Mouse (Mus musculus) left cerebral cortex, adult 18-20 months (tissue): ENCODE data around the gene S1pr1. TPM values are rescaled to one million over a fixed set of nuclear protein-coding genes. Genes with fewer than 3 reads are reported as not detected.

Experiments
- DNase-seq, 2 experiments: peaks; one replicate each; pipeline ENCODE4 v3.0.0; 2021 to 2022; ENCODE audit warnings: low spot score in 2 of 2, mixed read lengths in 1 of 2
- long read RNA-seq, 2 experiments: library from polyadenylated mRNA; stranded (forward); transcript quantifications; one replicate each; pipeline ENCODE4 v2.0.0; 2021
- total RNA-seq, 2 experiments: library from RNA; stranded (reverse); gene quantifications; 2 replicates each; pipeline ENCODE4 v1.2.3; 2021

S1pr1 gene
- total RNA-seq, result 100 to 1,000 TPM; 101 to 114 TPM
- long read RNA-seq, experiment 1, transcript S1pr1-201 (2 exons, 3,046 nt), result major isoform, 78 of 127 reads
- long read RNA-seq, experiment 1, partial matches to known transcripts, result 49 of 127 reads
- long read RNA-seq, experiment 1, other reads (novel, unspliced or antisense), result 0 of 127 reads
- long read RNA-seq, experiment 2, transcript S1pr1-201 (2 exons, 3,046 nt), result major isoform, 53 of 82 reads
- long read RNA-seq, experiment 2, partial matches to known transcripts, result 0 of 82 reads
- long read RNA-seq, experiment 2, other reads (novel, unspliced or antisense), result 29 of 82 reads

DNA sequence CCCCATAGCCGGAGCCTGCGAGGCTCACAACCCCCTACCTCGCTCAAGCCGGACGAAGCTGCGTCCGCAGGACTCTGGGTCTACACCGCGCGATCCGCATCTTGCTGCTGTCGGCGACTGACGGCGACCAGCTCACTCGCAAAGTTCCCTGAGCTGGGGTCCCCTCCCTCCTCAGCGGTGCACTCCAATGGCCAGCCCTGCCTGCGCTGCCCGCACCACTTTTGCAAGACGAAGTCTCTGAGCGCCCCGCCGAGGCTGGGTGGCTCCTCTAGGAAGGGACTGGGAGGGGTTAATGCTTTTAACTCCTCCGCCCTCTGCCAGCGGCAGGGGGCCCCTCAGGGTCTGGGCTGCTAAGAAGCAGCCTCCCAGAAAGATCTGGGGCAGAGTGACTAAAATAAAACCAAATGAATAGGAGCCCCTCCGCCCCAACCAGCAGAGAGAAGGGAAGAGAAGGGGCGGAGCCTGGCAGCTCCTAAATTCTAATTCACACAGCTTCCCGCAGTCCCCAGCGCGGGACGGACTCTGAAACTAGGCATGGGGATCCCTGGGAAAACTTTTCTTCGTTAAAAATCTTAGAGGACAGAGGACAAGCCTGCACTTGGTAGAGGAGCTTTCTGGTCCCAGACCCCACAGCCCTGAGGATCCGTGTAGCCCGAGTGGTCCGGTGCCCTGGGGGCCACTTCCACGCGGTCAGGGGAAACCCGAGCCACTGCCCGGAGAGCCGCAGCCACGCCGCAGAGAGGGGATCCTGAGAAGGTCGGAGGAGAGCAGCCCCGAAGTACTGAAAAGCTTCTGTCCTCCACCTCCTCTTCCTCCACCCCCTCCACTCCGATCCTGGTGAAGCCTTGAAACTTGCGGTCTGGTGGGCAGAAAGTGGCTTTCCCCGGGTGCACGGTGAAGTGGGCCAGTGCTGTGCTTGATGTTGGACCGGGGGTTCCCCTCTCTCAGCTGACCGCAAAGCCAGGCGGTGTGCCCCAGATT lies at the start of gene S1pr1:
Gene S1pr1, minus strand, starts transcription at position 402 of the 981 bp plus-strand sequence.
- DNase-seq, result peak; percentile 39

DNA sequence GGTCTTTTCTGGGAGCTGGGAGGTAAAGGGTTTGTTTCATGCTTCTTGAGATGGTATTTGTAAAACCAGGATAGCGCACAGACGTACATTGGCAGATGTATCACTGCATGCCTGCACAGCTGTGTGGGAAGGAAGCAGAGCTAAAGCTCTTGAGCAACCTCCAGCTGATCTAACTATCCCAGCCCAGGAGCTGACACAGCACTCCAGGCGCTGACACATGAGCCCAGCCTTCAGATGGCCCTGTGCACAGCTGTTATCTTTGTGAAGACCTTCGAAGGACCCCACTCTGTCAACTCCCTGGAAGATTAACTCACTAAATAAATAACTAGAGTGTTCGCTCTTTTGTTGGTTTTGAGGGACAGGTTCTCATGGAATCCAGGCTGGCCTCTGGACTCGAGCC lies 48.4 kb upstream of the S1pr1 start:
- DNase-seq, result no peak

DNA sequence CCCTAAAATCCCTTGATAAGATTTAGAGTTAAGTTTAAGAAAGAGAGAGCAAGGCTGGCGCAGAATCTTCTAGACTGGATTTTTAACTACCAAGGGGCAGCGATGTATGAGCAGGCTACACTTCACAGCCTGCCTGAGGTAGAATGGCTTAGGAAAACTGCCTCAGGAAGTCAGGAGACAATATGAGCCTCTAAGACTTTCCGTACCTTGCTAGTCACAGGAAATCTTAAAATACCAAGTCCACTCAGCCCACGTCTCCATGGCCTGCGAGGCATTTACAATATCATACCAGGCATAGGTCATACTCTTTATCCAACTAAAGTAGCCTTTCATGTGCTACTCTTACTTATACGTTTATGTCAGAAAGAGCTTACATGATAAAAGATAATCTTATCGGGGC lies 48.0 kb upstream of the S1pr1 start:
- no peak for DNase-seq

DNA sequence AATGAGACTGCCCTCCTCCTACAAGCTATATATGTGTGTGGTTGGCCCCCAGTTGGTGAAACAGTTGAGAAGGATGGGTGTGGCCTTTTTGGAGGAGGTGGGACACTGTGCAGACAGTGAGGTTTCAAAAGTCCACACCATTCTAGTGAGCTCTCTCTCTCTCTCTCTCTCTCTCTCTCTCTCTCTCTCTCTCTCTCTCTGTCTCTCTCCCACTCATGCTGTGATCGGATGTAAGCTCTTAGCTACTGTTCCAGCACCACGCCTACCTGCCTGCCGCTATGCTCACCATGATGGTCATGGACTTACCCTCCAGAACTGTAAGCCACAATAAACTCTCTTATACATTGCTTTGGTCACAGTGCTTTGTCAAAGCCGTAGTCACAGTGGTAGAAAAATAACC lies 44.8 kb upstream of the S1pr1 start:
- DNase-seq, result no peak

DNA sequence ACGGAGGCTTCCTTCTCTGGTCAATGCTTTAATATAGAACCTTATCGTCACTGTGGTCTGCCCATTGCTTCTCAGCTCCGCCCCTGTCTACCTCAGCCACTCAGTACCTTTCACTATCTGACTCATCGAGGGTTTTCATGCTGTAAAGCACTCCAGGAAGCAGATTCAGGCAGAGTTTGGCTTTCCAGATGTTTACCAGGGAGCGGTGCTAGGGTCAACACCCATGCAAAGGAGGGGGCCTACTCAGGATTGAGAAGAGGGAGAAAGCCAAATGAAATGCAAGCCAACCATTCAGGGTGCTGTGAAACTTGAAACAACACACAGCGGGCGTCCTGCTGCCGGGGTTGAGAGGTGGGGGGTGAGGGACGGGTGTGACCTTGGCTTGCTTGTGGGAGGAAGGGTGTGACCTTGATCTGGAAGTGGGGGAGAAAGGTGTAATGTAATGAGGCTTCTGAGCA lies 43.6 kb upstream of the S1pr1 start:
- DNase-seq, result no peak

DNA sequence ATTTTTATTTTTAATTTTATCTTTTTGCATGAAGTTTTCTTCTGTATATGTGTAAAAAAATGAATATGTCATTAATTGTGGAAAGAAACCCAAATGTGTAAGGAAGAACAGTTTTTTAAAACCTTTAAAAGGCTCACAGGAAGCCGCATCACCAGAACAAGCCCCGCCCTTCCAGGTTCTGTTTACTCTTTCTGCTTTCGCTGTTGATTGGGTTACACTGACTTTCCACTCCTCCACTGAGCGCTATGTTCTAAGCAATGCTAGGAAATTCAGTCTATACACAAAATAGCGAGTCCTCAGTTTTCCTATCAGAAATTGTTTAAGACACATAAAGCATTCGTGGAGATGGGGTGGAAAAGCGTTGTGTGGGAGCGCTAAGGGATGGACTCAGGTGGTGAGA lies 39.6 kb upstream of the S1pr1 start:
- DNase-seq, result no peak

DNA sequence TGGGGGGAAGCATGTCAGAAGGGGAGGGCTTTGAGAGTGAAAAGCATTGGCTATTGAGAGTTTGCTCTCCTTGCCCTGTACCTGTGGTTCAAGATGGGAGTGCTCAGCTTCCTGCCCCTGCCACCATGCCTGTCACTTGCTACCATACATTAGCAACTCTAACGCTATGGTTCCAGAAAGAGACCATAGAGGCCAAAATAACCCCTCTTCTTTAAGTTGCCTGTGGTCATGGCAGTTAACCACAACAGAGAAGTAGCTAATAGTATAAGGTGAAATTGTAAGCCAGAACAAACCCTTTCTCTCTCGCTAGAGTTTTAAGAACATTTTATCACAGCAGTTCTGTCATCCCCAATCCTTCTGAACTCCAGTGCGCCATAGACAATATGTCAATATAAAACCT lies 35.5 kb upstream of the S1pr1 start:
- DNase-seq, result no peak

DNA sequence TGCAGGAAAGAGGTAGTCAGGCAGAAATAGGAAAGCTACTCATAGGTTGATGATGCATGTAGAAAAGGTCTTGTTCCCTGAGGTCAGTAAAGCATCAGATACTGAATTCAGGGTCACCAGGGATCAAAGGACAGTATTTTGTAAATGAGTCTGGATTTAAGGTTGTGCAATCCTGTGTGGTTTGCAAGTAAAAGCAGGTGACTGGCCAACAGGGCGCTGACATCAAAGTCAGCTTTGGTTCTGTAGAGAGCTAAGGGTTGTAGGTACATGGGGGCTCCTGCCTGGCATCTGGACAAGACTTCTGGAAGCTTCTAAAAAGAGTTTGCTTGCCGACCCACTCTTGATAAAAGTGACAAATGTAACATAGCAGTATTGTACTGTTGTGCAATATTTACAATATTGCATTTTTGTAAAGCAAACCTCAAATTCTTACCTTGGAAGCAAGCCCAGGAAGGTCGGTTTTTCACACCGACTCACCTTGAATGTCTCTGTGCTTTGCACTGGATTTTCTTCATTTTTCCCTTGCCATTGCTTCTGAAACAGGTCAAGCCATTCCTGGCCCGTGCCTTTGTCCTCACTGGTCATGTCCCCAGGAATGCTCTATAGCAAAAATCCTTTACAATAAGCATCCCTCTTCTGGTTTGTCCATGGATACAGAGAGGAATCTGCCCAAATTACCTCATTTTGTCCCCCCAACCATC lies 33.6 kb upstream of the S1pr1 start:
- DNase-seq, result no peak

DNA sequence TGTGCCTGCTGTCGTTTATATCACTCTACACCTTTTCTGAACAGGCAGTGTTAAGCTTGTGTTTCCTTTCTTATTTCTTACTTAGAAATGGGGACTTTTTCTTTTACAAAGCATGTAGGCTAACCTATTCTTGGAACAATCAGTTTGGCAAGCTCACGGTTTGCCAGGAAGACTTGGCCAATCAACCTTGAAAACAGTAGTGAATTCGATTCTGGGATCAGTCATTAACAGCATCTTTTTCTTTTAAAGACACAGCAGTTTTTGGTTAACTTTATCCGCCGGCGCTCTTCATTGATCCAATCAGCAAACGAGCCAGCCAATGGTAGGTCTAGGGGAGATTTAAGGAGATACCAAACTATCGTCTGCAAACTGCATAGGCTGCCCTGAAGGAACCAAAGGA lies 31.6 kb upstream of the S1pr1 start:
- no peak for DNase-seq

DNA sequence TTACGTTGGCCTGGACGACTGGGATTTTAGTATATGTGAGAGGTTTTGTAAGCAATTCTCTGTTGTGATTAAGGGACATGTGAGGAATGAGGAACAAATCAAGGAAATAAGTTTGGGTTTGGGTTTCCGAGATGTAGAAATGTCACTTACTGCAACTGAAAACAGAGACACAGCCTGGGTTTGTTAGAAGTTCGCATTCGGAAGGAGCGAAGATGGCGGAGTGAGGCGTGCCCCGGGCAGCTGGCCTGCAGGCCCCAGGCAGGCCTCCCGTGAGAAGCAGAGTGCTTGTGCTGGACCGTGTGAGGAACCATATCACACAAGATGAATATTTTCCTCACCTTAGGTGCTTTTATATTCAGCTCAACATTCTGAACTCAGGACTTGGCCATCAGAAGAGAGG lies 30.2 kb upstream of the S1pr1 start:
- DNase-seq, result no peak

DNA sequence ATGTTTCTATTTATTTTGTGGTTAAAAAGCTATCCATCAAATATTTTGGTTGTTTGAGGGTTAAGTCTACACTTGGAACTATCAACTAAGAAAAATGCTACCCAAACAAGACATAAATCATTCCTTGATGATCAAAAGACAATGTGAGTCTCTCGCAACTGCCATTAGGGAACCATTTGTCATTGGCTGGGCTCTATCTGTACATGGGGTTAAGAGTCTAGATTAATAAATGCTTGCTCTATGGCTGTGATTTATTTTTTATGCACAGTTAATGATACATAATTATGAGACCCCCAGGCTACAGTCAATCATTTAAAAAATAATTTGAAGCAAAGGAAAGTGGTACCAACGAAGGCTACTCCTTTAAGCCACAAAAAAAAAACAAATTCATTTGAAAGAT lies 23.7 kb upstream of the S1pr1 start:
- no peak for DNase-seq

DNA sequence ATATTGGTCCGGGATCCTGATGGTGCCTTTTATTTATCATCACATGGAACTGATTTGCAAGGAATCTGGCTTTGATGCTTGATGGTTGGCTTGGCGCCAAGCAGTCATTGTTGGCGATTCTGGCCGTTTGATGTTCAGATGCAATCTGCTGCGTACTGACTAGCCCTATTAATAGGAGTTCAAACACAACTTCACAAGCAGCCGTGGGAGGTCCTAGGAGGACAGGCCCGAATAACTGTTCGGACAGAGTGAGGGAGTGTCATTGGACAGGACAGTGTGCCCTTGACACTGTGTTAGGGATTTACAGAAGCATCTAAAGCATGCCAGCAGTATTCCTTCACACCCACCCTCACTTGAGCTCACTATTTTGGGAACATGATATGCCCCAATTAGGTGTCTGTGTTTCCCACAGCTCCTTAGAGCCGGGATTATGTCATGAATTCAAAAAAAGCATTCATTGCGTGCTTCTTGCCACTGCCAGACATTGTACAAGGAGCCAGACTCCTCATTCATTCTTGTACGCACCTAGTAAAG lies 23.0 kb upstream of the S1pr1 start:
- DNase-seq, result peak in 1 of 2 experiments; percentile 9

DNA sequence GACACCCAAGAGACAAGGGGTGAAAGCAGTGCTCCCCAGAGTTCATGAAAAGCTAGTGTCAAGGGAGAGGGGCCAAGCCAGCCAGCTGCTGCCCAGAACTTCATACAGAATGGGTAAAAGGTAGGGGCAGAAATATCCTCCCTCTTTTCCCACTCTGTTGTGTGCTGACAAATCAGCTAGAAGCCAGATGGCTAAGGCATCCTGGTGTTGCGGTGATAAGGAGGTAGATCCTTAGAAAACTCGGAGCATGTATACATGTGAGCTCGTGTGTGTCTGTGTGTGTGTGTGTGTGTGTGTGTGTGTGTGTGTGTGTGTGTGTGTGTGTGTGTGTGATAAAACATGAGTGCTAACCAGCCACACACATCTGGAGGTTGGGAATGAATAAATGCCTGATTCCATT lies 20.7 kb upstream of the S1pr1 start:
- no peak for DNase-seq

DNA sequence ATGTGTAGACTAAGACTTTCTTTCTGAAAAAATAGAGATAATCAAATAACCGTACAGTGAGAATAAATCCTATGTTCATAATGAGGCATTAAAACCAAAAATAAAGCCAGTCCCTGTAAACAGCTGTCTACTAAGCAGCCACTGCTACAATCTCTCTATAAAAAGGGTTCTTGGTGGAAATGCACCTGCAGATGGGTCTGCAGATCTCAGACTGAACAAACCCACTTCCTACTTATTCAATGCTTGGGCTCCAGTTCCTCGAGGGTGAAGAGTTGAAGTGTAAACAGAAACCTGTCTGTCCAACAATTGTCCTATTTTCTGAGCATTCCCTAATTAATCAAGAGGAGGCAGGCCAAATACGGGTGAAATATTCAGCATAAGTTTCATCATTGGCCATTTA lies 20.0 kb upstream of the S1pr1 start:
- no peak for DNase-seq

DNA sequence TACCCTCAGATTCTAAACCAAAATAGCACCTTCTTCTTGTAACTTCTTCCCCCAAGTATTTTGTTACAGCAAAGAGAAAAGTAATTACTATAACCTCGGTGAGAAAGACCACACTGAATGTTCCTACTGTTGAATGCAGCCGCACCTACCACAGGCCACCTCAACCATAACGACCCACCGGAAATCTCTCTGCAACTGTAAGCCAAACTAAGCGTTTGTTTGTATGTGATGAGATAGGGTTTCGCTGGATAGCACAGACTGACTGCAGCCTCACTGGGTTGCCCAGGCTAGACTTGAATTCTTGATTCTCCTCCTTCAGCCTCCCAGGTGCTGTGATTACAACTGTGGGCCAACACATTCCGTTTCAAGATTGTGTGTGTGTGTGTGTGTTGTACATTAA lies 15.5 kb upstream of the S1pr1 start:
- DNase-seq, result no peak

DNA sequence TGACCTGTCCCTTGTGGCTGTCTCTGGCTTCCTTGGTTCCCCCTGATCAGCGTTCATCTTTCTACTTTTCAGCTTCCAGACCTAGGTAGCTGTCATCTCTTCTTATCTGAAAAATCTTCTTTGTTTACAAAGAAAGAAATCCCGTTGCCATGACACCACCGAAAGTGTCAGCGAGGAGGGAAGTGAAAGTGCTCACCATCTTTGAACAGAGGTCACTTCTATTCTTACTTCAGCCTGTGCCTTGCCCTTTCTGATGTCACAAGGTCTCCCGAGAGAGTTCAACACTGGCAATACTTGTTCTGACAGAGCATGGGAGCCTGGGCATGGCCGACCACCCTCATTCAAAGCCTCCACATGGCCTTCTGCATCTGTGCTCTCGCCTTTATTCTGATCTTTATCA lies 14.3 kb upstream of the S1pr1 start:
- no peak for DNase-seq

DNA sequence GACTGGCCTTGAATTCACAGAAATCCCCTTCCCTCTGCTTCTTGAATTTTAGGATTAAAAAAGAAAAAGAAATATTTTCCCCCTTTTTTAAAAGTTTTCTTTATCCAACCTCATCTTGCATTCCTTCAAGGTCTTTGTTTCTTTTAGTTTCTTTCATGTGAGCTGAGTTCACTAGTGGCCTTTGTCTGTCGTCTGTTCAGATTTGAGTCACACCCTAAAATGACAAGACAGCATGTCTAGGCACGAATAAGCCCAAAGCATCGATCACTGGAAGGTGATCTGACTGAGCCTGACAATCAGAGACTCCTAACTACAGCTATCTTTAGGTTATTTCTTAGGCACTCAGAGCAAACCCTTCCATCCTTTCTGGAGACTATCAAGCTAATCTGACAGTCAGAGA lies 13.3 kb upstream of the S1pr1 start:
- DNase-seq, result no peak

DNA sequence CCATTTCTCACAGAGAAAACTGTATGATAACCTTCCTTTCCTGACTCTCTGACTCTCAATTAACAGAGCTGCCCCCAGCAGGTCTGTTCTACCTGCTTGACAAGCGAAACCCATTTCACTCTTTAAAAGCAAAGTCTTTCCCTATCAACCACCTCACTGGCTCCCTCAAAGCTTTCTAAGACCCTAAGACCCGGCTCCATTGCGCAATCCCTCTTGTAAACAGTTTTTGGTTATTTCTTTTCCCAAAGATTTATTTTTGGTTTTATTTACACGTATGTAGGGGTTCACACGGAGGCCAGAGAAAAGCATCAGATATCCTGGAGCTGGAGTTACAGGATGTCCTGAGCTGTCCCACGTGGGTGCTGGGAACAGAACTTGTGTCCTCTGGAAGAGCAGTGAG lies 4.0 kb upstream of the S1pr1 start:
- DNase-seq, result no peak

DNA sequence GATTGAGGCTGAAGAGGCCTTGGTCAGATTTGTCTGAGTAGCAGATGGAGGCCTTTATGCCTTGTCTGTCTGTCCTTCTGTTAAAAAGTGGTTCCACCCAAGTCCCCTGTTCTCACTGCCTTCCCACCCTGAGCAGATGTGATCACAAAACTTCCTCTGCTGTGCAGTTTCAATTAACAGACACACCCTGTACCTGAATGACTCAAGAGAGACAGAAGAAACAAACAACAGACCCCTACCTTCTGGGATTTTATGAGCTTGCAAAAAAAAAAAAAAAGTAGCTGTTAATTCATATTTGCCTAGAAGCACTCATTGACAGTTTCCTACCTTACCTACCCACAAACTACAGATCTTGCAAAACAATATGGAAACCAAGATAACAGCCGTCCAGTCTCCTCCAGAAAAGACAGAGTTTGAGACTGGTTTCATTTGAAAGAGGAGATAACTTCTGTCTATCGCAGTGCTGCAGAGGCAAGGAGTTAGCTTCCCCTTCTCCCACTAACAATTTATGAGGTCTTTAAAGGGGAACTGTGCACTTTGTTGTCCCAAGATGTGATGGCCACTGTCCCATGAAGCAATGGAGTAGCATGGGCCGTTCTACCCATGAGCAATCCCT lies 1.1 kb upstream of the S1pr1 start:
- no peak for DNase-seq

DNA sequence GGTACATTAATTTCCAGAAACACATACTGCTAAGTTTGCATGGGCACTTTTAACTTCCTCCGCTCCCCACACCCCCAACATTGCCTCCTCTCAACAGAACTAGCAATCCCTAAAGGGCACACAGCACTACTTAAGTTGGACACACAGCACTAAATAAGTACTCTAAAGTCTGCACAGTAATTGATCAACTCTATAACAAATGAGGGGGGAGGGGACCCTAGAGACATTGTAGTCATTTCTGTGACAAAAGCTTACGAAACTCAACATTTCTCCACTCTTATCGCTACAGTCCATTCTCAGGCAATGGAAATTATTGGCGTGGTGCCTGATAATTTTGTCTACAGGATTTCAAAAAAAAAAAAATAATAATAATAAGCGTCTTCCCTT lies 830 bp downstream of the S1pr1 start:
- no peak for DNase-seq

DNA sequence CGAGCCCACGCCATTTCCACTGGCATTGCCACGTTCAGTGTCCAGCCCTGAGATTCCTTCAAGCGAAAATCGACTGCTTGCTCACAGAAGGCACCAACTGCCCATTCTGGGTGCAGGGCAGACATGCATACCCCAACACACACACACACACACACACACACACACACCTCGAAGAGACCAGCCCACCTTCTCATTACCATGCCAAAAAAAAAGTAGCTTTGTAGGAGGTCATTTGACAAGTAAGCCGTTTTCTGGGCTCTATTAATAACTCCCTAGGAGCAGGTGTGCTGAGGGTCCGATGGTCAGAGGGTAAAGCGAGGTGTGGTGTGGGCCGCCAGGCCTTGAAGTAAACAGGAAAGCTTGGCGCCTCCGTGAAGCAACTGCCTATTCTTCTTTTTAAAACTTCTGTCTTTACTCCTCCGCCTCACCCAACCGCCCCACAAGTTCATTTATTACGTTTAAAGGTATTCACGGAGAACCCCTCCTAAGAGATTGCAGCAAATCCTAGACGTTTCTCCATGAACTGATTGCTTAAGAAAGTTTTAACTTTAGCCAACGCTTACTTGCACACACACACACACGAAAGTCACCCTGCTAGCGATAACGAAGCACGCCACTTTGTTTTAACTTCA lies 1.3 kb downstream of the S1pr1 start:
- DNase-seq, result no peak
